Mouse (Mus musculus): ENCODE measurements at regions not wholly inside any gene's neighbourhood (a gene's known extent, or its start where the extent isn't known, plus 50 kb on each side); places are given as distances from the start of the nearest gene placed in this dataset.

DNA sequence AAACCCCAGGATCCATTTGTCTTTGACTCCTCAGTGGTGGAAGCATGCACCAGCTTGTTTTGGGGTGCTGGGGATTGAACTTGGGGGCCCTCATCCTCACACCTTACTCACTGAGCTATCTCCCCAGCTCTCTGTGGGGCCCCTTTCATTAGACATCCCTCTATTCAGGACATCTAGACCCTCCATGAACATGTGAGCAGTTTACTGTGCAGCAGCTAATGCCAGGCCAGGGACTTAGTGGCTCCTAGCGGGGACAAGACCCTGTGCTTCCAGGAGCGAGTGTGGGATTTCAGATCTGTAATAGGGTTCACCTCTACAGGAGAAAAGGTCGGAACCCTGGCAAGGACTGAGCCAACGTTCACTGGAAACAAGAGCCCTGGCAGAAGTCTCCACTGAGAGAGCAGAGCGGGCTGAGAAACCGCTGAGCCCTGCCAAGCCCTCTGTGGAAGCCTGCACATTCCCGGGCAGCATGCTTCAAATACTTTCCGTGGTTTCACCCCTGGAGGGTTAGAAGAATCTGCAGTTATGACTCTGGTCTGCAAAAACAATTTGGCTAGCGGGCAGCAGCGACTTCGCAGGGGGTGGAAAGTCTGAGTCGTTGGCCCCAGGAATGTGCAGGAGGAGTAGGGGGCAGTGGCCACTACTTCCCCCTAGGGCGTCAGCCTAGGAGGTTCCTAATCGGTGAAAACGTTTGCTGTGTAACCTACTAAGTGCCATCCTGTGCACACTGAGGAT, 125.6 kb downstream of the Smad6 start:
- DNase-seq = peak; percentile 20

DNA sequence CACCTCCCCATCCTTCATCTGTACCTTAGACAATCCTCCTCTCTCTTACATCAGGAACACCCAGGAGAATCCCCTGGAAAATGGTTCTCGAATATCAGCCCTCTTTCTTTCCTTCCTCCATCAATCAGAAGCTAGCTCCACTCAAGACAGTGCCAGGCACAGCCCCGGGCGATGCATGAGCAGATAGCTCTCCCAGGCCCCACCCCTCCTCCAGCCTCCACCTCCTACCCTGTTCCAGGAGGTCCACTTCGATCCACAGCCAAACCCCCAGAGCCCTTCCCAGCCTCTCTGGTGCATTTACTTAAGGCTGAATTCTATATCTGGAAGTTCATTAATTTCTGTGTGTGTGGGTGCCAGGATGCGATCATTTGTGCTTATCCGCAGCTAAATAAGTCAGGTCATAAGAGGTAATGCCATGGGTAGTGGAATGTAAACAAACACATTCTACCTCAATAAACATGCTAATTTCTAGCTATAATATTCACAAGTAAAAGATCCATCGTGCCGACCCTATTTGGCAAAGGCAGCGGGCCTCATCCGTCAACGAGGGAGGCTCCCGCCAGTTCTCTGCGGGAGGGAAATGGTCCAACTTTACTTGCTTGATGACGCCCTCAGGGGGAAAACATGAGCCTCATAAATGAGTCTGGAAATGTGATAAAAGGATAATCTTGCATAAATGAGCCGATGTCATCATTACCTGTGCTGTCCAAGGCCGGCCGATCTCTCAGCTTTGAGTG, 129.5 kb downstream of the Smad6 start:
- no peak for DNase-seq

DNA sequence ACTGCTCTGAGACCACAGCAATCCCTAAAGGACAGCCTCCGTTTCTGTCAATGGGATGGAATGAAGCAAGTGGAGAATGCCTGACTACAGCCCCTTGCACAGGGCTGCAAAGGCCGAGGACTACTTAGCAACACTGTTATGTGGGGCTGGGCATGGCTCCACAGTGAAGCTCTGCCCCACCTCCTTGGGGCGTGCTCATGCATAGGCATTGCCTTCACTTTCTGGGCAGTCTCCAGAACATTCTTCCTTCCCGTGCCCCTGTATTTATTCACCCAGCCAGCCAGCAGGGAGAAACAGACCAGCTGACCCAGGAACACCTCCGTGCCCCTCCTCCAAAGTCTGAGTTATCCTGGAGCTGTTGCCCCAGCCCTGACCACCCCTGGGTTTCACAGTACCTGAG, 131.1 kb downstream of the Smad6 start:
- no peak for DNase-seq

DNA sequence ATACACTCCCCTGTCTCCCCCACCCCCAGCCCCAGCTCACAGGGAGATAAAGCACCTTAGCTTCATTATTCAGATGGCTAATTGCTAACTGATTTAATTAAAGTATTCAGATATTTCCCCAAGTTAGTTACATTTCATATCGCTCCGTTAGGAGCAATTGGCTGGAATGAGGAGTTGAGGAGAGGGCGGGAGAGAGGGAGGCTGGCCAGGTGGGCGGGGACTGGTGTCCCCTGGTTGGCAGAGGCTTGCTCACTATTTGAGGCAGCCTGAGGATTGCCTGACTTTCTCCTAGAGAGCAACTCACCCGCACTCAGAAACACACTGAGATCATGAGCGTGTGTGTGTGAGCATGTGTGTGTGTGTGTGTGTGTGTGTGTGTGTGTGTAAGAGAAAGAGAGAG, 131.8 kb upstream of the Smad3 start:
- DNase-seq = no peak

DNA sequence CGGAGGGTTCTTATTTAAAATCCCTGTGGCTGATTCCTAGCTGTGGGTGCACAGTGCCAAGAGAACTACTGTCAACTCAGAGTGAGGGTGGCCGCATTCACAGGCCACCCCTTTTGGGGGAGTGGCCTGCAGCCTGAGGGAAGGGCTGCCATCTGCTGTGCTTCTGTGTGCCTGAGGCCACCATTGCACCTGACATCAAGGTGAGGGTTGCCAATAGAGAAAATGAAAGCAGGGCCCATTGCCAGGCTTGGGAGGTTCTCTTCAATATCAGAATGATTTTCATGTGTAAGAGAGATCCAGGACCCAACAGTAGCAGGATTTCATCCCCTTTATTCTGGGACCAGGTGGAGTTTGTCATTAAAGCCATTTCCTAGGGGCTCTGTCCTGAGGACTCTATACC, 127.2 kb upstream of the Smad3 start:
- DNase-seq = no peak

DNA sequence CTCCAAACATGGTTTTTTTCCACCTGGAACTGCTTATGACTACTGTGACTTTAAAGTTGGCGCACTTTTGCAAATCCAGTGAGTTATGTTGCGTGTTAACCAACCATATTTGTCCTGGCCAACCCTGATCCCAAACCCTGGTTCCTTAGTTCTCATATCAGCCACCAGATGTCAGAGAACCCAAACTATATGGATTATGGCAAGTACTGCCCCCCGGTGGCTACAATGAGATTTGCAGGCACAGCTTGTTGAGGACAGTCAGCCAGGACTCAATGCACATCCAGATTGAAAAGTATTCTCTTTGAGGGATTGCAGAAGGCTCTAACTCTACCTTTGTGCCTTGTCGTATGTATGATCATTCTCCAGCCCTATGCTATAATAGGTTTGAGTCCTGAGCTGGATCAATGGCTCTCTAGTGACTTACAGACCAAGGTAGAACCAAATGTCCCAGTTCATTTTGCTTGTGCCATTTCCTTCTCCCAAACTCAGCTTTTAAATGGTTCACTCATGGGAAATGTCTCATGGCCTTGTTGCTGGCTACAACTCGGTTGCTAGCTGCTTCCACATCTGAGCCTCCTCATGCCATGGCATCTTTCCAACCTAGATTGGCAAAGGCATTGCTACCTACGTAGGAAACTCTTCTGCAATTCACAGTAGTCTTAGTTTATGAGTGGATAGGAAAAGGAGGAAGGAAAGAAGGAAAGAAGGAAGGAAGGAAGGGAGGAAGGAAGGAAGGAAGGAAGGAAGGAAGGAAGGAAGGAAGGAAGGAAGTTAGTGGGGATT, 126.1 kb upstream of the Smad3 start:
- no peak for DNase-seq

DNA sequence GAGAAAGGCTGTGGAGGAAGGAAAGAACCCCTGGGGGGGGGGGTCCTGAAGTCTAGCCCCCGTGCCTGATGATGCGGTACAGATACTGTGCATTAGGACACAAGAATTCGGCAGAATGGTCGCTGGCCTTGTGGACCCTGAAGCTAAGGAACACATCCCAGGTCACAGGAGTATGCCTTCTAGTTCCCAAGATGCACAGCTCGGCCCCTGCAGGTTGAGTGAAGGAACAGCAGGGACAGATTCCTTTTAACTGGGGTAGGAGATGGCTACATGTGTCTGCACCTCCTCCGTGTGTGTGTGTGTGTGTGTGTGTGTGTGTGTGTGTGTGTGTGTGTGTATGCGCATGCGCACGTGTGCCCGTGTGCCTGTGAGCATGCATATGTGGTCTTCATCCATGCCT, 123.9 kb upstream of the Smad3 start:
- no peak for DNase-seq

DNA sequence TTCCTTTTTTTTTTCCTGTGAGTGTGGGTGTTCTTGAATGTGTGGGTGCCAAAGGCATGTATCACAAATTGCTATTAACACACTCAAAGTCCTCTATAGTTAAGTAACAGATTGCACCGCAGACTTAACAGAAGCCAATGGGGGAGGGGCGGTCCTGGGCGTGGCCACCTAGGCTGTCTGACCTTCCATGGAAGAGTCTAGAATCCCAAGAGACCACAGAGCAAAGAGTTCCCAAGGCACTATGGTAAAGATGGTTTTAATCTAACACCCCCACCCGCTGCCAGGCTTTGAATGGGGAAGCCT, 123.4 kb upstream of the Smad3 start:
- DNase-seq = no peak

DNA sequence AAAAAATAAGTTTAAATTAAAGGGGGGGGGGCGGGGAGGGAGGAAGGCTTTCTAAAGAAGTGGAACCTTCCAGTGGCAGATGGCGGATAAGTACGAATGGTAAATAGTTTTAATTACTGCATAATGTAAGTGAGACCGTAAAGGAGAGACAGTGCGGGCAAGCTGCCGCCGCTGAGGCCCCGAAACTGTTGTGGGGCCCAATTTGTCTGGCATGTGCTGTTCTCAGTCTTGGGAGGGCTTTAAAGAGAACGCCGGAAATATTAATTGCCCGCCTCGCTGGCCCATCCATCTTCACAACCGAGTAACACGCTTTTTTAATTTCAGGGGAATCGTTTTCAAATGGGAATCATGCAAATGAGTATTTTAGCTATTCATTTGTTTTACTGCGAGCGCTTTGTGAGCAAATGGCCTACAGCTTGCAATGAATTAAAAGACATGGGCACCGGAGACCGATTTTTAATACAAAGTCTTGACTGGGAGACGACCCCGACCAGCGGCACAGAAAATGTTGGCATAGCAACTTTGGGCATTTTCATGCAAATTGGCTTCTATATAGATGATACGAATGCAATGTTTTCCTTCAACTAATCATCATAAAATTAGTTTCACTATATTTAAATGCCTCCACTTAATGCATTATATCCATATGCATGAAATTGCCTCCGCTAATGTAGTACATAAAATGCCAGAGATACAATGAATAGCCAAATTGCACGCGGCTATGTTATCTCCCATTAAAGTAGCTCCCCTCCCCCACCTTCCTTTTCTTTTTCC, 122.9 kb upstream of the Smad3 start:
- no peak for DNase-seq

DNA sequence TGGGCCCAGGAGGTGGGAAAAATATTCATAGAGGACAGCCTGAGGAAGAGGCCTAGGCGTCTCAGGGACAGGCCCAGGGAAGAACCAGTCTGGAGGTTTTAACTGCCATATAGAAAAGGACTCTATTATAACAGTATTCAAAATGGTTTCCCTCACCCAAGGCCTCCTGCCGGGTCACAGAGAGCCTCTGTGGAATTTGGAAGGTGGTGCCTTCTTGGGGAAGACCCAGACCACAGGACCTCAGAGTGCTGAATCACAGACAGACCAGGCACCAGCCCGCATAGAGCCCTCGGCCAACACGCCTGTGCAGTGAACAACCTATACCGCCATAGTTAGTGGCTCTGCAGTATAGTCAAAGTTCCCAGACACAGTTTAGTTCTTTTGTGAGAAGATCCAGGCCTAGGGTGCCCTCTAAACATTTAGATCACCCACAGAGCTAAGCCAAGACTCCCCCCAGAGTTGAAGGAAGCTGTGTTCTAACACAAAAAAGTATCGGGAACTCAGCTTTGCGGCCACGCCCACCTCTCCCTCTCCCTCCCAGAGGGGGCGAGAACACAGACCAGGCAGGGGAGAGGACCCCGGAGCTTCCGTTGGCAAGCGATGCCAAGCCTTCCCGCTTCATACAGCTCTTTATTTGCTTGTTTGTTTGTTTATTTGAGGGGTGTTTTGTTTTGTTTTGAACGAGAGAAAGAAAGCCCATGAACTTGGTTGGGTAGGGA, 122.1 kb upstream of the Smad3 start:
- peak; percentile 40 for DNase-seq

DNA sequence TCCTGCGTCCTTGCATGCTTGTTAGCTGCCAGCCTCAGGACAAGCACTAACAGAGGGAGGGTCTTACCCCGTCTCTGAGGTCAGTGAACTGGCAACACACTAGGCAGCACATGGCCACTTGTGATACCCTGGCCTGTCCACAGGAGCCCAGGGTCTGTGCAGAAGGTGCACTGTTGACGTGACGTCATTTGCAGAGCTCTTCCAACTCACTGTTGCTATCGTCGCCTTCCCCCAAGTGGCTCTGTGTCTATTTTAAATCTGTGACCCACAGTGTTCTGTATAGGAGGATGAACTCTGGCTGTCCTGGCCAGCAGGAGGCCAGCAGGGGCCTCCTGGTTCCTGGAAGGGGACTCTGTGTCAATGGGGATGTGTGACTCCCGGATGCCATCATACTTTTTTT, 120.1 kb upstream of the Smad3 start:
- no peak for DNase-seq

DNA sequence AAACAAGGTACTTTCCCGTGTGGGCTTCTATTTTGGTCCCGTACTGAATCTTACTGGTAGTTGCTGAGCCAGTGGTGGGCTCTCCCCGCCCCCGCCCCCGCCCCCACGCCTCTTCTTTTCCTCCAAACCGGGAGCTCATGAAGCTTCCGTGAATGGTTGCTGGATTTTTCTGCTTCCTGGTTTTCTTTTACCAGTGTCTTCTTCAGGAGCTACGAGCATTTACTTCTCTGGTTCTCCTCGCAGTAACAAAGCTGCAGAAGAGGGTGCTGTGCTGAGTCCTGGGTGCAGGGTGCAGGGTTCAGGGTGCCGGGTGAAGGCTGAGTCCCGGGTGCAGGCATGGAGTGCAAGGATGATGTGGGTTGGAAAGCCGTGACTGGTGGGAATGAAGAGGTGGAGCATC, 119.1 kb upstream of the Smad3 start:
- DNase-seq = no peak

DNA sequence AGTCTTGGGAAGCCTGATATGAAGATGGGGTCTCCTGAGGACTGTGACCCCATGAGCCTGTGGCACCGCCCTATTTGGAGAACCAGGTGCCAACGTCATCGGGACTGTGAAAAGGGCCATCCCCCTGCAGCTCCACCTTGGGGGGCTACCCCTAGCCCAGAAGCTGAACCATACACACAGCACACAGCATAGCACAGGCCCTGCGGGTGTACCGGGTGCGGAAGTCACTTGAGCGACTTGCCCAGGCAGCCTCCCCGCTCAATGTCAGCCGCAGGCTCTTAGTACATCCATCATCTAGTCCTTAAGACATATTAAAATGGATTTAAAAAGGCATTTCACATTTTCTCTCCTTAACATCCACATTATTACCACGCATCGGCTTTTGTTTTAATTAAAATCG, 118.2 kb upstream of the Smad3 start:
- no peak for DNase-seq

DNA sequence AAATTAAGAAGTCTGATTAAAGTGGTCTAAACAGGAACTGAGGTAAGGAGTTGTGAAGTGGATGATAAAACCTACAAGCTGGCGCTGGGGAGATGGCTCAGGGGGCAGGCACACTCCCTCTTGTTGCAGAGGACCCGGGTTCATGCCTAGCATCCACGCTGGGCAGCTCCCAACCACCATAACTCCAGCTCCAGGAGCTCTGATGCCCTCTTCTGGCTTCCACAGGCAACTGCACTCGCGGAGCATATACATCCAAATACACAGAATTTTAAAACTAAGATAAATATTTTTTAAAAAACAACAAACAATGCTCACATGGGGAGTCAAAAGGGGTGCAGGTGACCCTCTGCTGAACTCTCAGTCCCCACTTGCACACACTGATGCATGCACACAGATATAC, 117.4 kb upstream of the Smad3 start:
- no peak for DNase-seq

DNA sequence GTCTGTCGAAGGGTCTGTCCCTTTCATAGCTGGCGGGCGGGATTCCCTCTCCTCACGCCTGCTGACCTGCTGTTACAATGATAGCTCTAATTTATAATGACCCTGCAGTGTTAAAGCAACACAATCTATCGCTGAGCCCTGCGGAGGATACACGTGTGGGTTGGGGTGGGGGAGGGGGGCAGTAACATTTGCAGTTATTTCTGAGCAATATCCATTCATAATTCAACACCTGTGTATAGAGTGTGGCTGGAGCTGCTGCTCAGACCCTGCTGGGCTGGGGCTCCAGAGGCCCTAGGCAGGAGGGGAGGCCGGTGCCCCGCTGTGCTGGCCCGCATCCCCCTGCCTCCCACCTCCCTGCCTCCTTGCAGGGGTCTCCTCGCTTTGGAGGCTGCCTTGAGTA, 106.6 kb upstream of the Smad3 start:
- DNase-seq = no peak

DNA sequence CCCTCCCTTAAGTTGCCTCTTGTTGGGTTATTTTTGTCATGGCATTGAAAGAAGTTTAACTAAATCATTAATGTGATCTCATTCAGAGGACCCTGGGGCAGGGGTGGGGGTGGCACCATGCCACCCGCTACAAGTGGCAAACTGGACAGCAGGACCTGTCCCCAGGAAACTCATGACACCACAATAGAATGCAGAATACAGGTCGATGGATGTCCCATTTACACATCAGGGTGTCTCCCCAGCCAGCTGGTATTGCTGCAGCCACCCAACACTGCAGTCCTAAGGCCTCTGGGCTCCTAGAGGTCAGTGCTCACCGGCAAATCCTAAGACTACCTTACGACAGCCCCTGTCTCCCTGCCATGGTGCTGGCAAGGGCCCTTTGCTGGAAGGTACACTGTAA, 105.5 kb upstream of the Smad3 start:
- no peak for DNase-seq

DNA sequence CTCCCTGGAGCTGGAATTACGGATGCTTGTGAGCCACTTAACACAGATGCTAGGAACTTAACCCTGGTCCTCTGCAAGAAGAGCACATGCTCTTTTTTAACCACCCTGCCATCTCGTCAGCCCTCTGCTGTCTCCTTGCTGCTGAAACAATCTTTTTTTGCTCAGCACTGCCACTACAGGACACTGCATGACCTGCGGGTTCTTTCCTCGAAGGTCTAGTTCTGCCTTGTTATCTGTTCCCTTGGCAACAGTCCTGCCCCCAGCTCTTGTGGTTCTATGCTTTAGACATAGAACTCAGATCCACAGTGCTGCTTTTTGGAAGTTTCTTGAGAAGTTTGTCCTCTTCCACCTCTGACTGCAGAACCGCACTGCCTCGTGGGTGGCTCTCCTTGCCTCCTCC, 104.6 kb upstream of the Smad3 start:
- DNase-seq = no peak

DNA sequence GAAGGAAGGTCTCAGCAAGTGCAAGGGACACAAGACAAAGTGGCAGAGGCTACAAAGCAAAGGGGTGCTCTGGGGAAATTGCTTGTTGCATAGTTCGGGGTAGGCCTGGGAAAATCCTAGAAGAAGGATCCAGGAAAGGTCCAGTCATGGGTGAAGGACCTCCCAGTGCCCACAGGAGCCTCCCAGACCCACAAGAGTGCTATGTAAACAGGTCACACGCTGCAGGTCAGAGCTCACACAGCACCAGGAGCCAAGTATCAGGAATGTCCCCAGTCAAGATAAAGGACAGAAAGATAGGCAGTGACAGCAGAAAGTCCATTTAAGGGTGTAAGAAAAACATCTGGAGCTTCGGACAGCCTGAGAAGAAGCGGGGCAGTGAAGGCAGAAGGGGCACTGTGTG, 103.6 kb upstream of the Smad3 start:
- no peak for DNase-seq

DNA sequence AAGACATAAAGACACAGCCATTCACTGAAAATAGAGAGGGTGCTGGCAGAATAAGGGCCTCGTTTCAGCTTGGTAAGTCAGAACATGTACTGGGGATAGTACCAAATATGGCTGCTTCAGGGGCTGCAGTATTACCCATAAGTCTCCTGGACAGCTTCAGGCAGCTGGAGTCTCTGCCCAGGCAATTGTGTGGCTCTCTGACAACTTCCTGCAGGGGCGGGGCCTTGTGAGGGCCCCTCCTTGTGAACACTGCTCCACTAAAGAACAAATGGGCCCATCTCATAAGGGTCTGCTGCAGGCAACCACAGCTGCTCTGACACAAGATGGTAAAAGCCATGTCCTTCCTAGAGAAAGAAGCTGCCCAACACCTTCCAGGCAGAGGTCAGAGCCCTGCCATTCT, 102.4 kb upstream of the Smad3 start:
- DNase-seq = no peak

DNA sequence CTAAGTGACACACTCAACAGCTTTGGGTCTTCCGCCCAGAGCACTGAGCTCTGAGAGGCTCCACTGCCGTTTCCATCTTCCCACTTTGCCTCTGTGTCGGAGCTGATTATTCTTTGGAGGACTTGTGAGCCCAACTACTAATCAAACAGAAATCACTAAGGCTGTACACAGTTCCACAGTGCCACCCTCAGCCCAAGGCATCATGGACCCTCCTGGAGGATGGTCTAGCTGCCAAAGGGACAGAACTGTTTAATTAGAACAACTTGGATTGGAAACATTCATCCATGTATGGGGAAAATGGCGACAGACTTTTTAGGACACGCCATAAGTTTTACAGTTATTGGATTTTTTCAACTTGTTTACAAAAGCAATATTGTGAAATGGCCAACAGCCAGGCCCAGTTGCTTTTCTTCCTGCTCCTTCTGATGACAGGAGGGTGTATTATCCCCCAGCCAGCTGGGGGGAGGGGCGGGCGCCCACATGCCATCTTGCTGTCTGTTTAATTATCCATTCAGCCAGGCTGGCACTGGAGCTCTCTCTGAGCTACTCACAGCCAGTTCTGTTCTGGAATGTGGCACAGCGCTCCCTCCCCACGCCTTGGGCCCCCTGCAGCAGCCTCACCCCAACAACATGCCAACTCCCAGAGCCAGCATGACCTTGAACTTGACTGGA, 98.4 kb upstream of the Smad3 start:
- DNase-seq = no peak

DNA sequence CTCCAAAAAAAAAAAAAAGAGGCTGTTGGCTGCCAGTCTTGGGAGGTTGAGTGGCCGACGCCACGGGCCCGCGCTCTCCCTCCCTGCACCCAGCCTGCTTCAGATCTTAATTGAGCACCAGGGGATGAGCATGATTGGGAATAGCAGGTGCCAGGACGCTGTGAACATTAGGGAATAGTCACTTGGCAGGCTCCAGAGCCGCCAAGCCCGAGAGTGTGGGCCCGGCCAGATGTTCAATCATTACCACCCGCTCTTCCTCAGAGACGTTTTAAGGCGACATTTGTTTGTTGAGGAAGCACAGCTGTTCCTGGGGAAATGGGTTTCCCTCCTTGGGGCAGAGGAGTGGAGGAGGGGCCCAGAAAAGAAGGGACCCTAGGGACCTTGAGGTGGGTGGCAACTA, 94.0 kb upstream of the Smad3 start:
- DNase-seq = no peak

DNA sequence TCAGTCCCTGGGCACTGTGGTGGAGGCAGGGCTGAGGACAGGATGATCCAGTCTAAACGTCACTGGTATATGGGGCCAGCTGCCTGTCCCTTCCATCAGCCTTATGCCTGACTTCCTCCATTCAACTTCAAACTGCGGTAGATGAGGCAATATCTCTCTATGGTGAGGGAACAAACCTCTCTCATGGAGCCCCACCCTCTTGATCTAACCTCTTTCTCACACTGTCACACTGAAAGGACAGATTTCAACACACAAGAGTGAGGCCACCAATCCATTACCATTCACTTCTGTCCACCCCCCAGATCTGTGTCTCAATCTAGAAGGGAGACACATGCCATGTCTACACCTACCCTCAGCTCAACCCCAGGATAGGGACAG, 92.5 kb upstream of the Smad3 start:
- no peak for DNase-seq
